Mouse (Mus musculus) naive thymus-derived CD4-positive, alpha-beta T cell, adult 5 months (primary cell): ENCODE data around the gene Gm7945. TPM values are rescaled to one million over a fixed set of nuclear protein-coding genes. Genes with fewer than 3 reads are reported as not detected.

ENCODE experiments used
- polyA plus RNA-seq: library from polyadenylated mRNA; unstranded; fragments of 100-300 nt; shearing (Covaris generic); gene quantifications from one replicate; pipeline ENCODE4 v1.2.1, GENCODE M21; 2017

Gm7945 gene
- polyA plus RNA-seq: not detected

GRCm38 (mm10) chr14:41386279-41386678, at the start of gene Gm7945:
Gm7945 (minus strand) TSS chr14:41386379.

DNA sequence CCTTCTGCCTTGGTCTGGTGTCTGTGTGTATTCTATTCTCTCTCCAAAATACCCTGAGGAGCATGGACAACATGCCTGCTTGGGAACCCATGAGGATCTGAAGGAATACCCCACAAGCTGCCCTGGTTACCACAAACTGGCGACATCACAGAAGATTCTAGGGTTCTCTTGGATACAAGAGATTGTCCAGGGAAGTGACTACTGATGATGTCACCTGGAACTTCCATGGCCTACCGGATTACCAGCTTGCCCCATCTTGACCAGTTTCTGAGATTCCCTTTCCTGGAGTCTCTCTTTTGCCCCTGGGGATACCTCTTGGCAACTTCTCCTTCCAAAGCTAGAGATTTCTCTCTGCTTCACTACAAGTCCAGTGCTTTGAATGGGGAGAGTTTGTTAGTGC, 22.0 kb upstream of the Gm7945 start, which contains the start of gene Gm6482:
Gm6482 (minus strand) TSS at position 101 of the 400 bp plus-strand sequence.

DNA sequence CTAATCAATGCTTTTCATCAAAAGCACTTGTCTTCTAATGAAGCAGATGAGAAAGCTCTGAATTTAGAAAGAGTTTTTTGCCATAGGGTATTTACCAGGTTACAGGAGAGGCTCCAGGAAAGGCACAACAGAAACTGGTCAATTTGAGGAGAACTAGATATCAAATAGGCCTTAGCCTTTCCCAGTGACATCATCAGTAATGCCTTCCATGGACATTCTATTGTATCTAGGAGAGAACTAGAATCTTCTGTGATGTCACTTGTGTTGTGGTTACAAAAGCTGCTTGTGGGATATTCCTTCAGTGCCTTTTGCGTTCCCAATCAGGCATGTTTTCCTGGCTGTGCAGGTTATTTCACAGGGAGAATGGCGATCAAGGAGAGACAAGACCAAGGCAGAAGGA, 37.9 kb downstream of the Gm7945 start, which contains the start of gene Gm5798:
Gm5798 (plus strand) TSS at position 301 of the 400 bp plus-strand sequence.

Other genes starting within 250 kb of the Gm7945 start
- not detected for gene Mbl1, start 234.9 kb downstream of the Gm7945 start, polyA plus RNA-seq
- not detected for gene Sftpd, start 201.2 kb downstream of the Gm7945 start, polyA plus RNA-seq
- gene Gm2832, start 107.6 kb downstream of the Gm7945 start, polyA plus RNA-seq: not detected
- gene Gm5798, start 37.8 kb downstream of the Gm7945 start, polyA plus RNA-seq: not detected
- not detected for gene Gm6482, start 21.9 kb upstream of the Gm7945 start, polyA plus RNA-seq
- gene Gm7954, start 67.1 kb upstream of the Gm7945 start, polyA plus RNA-seq: not detected
- gene Gm3486, start 103.1 kb upstream of the Gm7945 start, polyA plus RNA-seq: not detected
- not detected for gene Gm7970, start 169.2 kb upstream of the Gm7945 start, polyA plus RNA-seq
- not detected for gene 1700049E17Rik2, start 186.8 kb upstream of the Gm7945 start, polyA plus RNA-seq
- not detected for gene Gm3072, start 238.2 kb upstream of the Gm7945 start, polyA plus RNA-seq